Mouse (Mus musculus) stomach, embryonic 14.5 days (tissue): ENCODE data around the gene Ipp. TPM values are rescaled to one million over a fixed set of nuclear protein-coding genes. Genes with fewer than 3 reads are reported as not detected.

Experiments used
- ATAC-seq: fragments of 200-750 bp; cut with Nextera tagmentation; 2 replicates; pipeline ENCODE4 v1.8.0; 2017; ENCODE audit warnings: low read depth, moderate TSS enrichment; ENCODE audit not compliant: insufficient number of reproducible peaks, insufficient read depth, low FRiP score
- H3K27ac ChIP-seq: fragments of 300-500 bp; sonication (generic); 2 replicates; pipeline ENCODE4 v1.5.1; 2014; ENCODE audit warnings: mild to moderate bottlenecking, low read length, moderate library complexity, mixed read lengths
- H3K27me3 ChIP-seq: fragments of 300-500 bp; sonication (generic); 2 replicates; pipeline ENCODE4 v1.6.1; 2014; ENCODE audit warnings: low read length, control low read depth, mixed read lengths; ENCODE audit not compliant: control insufficient read depth, insufficient read depth
- H3K36me3 ChIP-seq: fragments of 300-500 bp; sonication (generic); 2 replicates; pipeline ENCODE4 v1.6.1; 2014; ENCODE audit warnings: mild to moderate bottlenecking, control low read depth, low read length, moderate library complexity, mixed read lengths; ENCODE audit not compliant: control insufficient read depth, insufficient read depth
- H3K4me1 ChIP-seq: fragments of 300-500 bp; sonication (generic); 2 replicates; pipeline ENCODE4 v1.6.1; 2014; ENCODE audit warnings: low read length, control low read depth, mixed read lengths; ENCODE audit not compliant: control insufficient read depth, insufficient read depth
- H3K4me2 ChIP-seq: fragments of 300-500 bp; sonication (generic); replicated peaks from 2 replicates; pipeline ENCODE4 v1.6.1; 2014; ENCODE audit warnings: low read depth, low read length, control low read depth
- H3K4me3 ChIP-seq: fragments of 300-500 bp; sonication (generic); 2 replicates; pipeline ENCODE4 v1.5.1; 2014; ENCODE audit warnings: low read depth, low read length, control low read depth
- H3K9ac ChIP-seq: fragments of 300-500 bp; sonication (generic); replicated peaks from 2 replicates; pipeline ENCODE4 v1.6.1; 2014; ENCODE audit warnings: low read depth, mild to moderate bottlenecking, control low read depth, low read length, moderate library complexity, mixed read lengths
- H3K9me3 ChIP-seq: fragments of 300-500 bp; sonication (generic); 2 replicates; pipeline ENCODE4 v1.6.1; 2016; ENCODE audit warnings: low read depth, low read length, control low read depth; ENCODE audit not compliant: control insufficient read depth
- WGBS: fragments of 180-500 bp; shearing (Covaris S2); extraction: QIAGEN DNeasy Blood & Tissue Kit; methylation state at CpG from one replicate; pipeline ENCODE4 v1.1.7; 2014; 5-methylcytosine and 5-hydroxymethylcytosine counted together
- polyA plus RNA-seq: library from polyadenylated mRNA; unstranded; fragments of >200 nt; fragmentation: Nextera tagmentation; extraction: Ambion mirVana; gene quantifications from 2 replicates; pipeline ENCODE4 v1.2.1, GENCODE M21; 2014

Gene Ipp
- polyA plus RNA-seq = 4.5 and 4.6 TPM in 2 replicates

DNA sequence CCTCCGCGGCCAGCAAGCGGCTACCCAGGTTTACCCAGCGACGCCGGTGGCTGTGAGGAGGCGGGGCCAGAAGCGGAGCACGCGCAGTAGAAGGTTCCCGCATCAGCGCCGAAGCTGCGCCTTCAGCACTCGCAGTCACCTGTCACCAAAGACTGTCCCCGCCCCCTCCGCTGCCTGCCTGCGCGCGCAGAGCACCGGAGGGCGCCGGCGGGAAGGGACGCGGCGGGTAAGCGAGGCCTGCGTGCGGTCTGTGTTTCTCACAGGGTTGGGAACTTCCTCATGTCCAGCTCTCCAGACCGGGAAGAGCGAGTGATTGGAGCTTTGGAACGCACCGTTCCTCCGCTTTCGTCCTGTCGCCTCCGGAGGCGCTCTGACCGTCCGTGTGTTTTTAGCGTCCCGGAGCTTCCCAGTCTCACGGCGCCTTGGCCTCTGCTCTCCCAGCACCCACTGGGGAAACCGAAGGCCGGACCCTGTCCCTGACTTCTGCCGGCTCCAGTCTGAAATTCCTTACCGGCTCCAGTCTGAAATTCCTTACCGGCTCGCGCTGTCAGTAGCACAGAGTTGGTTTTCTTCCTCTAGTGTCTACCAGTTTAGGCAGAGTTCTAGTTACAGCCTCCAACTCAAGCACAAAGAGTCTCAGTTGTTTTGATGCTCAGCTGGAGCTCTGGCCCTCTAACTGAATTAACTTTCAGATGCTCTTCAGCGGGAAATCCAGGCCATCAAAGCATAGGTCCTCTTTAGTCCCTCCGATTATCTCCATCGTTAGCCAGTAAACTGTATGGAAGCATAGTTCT lies at the start of gene Ipp:
TSS of gene Ipp (plus strand) at position 125 of the 794 bp plus-strand sequence.
- Histone ChIP-seq H3K4me1 (peaks cover 3% of the 10 kb centered on the region; the same call in 1 of the 2 replicates), H3K4me2 (peak within 1 kb of the TSS; percentile 63), H3K9ac (peak within 1 kb of the TSS; percentile 52), H3K9me3 (no peaks in the 10 kb centered on the region), H3K36me3 (no peaks in the 10 kb centered on the region), H3K27ac (peak within 1 kb of the TSS; percentile 91), H3K4me3 (peak within 1 kb of the TSS; percentile 43), H3K27me3 (no peaks in the 10 kb centered on the region)
- peak; percentile 97 for ATAC-seq
- WGBS = under 1% methylated on average over 55 of the region's 55 CpGs

DNA sequence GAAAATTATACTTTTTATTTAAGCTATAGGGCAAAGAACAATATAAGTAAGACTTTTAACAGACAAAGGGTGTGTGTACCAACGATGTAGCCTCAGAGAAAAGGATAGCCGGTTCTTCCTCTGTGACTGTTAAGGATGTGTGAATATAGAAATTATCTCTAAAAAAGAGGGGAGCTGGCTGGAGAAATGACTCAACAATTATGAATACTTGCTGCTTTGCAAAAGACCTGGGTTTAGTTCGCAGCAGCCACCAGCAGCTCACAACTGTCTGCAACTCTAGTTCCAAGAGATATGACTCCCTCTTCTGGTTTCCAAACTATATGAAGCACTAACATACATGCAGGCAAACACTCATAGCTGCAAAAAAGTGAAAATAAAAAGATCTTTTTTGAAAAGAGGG lies 45.4 kb upstream of the Ipp start:
- Histone ChIP-seq H3K27me3 (no peaks in the 10 kb centered on the region), H3K4me1 (peaks cover 9% of the 10 kb centered on the region), H3K4me3 (no peak overlapping the region), H3K9ac (no peak overlapping the region), H3K9me3 (no peaks in the 10 kb centered on the region), H3K36me3 (no peaks in the 10 kb centered on the region), H3K27ac (no peak overlapping the region), H3K4me2 (no peak overlapping the region)
- 95% methylated on average over 3 of the region's 3 CpGs for WGBS
- no peak for ATAC-seq

DNA sequence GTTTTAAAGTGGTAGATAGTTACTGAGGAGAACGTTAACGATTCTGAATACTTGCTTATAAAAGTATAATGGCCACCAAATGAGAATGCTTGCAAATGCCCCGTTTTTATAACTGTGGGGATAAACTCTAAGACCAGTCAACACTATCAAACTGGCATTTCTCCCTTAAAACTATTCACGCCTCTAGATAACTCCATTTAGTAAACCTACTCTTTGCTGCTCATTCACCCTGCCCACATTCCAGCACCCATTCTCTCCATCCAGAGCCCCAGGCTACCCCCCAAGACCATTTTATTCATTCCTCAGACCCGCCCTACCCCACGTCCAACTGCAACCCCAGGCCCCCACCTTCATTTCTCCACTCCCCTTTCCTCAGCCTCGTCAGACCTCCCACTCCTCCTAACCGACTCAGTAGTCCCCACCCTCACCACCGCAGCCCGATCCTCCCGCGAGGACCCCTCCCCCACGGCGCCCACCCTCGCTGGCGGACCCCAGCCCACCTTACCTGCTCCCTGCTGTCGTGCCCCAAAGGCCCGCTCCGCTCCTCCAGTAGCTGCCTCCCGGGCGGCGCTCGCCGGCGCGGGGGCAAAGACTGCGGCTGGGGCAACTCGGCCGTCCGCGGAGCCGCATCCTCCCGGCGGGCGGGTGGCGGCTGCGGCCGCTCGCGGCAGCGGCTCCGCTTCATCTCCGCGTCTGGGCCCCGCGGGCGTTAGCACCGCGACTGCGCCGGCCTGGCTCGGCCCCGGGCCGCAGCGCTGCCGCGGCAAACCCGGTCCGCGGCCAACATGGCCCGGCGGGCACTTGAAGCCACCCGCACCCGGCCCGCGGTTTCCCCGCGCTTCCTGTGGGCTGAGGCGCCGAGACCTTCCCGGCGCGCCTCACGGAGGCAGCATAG lies 43.9 kb upstream of the Ipp start:
- peak; percentile 56 for ATAC-seq
- Histone ChIP-seq H3K4me2 (peak overlapping the region; percentile 79), H3K36me3 (no peaks in the 10 kb centered on the region), H3K4me3 (peak overlapping the region; percentile 92), H3K27me3 (no peaks in the 10 kb centered on the region), H3K9ac (peak overlapping the region; percentile 88), H3K4me1 (peaks cover 9% of the 10 kb centered on the region), H3K9me3 (peaks cover 6% of the 10 kb centered on the region; the same call in 1 of the 2 replicates), H3K27ac (peak overlapping the region; percentile 85)
- WGBS = under 1% methylated on average over 73 of the region's 74 CpGs

DNA sequence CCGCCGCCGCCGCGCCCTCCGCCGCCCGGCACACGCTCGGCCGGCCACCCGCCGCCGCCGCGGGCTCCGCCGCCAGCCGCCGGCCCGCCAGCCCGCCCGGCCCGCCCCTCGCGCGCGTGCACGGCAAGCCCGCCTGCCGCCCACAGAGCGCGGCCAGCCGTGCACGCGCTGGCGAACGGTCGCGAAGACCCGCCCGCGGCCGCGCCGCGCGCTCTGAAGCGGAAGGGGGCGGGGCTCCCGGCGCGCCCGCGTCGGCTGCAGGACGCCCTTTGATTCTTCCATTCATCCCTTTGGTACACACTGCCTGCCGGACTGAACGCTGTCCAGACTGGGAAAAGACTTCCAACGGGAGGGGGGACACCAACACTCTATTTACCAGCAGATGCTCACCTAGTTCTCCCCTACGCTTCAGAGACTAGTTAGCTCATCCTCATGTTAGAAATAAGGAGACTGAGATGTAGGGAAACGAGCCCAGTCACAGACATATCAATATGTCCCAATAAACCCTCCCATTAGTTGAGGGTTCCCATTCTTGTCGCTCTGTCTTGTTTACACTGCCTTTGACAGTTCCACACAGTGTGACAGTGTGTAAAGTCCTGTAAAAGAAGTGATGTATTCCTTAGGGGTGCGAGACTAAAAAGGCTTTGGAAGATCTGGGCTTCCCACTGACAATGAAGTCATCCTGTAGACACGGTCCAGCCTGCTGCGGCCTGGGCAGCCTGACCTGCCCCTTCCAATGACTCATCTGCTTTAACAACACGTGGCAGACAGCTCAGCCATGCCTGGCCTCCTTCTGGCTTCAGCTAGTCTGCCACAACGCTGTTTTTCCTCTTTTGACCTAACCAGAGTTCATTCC lies 43.0 kb upstream of the Ipp start, which contains the start of gene Mast2:
TSS of gene Mast2 (minus strand) at position 58 of the 856 bp plus-strand sequence.
- Histone ChIP-seq H3K9me3 (peaks cover 6% of the 10 kb centered on the region; the same call in 1 of the 2 replicates), H3K4me3 (peak within 1 kb of the TSS; percentile 92), H3K9ac (peak within 1 kb of the TSS; percentile 88), H3K27me3 (no peaks in the 10 kb centered on the region), H3K36me3 (no peaks in the 10 kb centered on the region), H3K4me2 (peak within 1 kb of the TSS; percentile 79), H3K4me1 (peaks cover 9% of the 10 kb centered on the region), H3K27ac (peak within 1 kb of the TSS; percentile 85)
- peak; percentile 89 for ATAC-seq
- 1% methylated on average over 68 of the region's 68 CpGs for WGBS

DNA sequence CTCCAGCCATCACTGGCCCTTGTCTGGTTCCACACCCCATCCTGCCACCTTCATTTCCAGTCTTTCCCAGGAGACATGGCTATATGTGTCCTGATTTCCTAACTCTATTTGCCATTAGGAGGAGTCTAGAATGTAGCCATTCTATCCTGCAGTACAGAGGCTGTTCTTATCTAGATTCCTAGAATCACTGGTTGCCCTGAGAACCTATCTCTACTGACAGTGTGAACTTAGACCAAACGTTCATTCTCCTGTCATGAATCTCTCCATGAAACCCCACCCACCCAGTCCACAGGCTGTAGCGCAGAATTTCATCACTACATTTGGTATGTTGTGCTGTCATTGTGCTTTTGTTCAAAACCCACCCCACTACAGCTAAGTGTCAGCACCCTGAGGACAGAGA lies 26.0 kb upstream of the Ipp start:
- WGBS = 56% methylated on average over 2 of the region's 2 CpGs
- H3K4me3 ChIP-seq = no peak overlapping the region

DNA sequence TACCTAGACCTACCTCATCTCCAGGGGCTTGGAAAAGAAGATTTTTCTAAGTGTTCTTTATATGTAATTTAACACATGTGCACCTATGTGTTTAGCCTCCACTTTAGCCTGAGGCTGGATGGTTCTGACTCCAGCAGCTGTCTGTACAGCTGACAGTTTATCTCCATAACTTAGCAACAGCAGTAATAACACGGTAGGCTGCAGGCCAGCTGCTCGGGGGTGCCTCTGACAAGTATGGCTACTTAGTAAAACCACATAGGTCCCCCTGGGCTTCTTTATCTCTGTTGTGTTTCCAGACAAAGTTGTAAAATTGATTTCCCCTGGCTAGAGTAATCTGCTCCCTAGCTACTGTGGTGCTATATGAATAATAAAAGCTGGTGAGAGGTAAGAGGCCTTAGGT lies 23.9 kb upstream of the Ipp start:
- H3K36me3 ChIP-seq = no peaks in the 10 kb centered on the region
- WGBS = 22% methylated on average over 2 of the region's 2 CpGs
- no peak overlapping the region for H3K27ac ChIP-seq
- H3K4me2 ChIP-seq = no peak overlapping the region
- H3K9me3 ChIP-seq = no peaks in the 10 kb centered on the region
- ATAC-seq = no peak
- no peak overlapping the region for H3K9ac ChIP-seq
- no peak overlapping the region for H3K4me3 ChIP-seq
- H3K4me1 ChIP-seq = no peaks in the 10 kb centered on the region
- no peaks in the 10 kb centered on the region for H3K27me3 ChIP-seq

More for the DNA sequence above, 26.0 kb upstream of the Ipp start:
- H3K4me1 ChIP-seq = no peaks in the 10 kb centered on the region
- no peaks in the 10 kb centered on the region for H3K27me3 ChIP-seq
- no peak overlapping the region for H3K27ac ChIP-seq
- no peak for ATAC-seq
- H3K9me3 ChIP-seq = no peaks in the 10 kb centered on the region
- no peak overlapping the region for H3K4me2 ChIP-seq
- H3K9ac ChIP-seq = no peak overlapping the region
- H3K36me3 ChIP-seq = no peaks in the 10 kb centered on the region

DNA sequence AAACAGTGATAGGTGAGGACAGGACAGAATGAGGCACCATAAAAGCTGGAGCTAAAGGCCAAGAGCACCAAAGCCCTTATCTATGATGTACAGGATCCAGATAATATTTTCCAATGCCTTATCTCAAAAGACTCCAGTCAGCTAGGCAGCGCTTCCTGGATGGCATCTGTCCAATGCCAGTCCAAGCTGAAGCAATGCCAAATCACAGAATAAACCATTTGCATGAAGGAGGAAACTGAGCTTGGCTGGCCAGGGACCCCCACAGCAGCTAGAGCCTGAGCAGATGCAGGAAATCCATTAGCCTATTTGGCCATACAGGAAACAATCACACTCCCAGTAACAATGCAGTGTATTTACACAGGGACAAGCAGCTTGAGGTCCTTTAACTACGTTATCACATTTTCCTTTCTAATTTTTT lies 16.2 kb upstream of the Ipp start:
- WGBS = 51% methylated on average over 2 of the region's 2 CpGs
- Histone ChIP-seq H3K27ac (no peak overlapping the region), H3K9me3 (no peaks in the 10 kb centered on the region), H3K36me3 (no peaks in the 10 kb centered on the region), H3K4me3 (no peak overlapping the region), H3K9ac (no peak overlapping the region), H3K27me3 (no peaks in the 10 kb centered on the region), H3K4me2 (no peak overlapping the region), H3K4me1 (peaks cover 11% of the 10 kb centered on the region; the same call in 1 of the 2 replicates)
- 0 out of 2 replicates have a peak, but pooled peaks have one; percentile 65 for ATAC-seq
